Mouse (Mus musculus): ENCODE measurements at regions not wholly inside any gene's neighbourhood (a gene's known extent, or its start where the extent isn't known, plus 50 kb on each side); places are given as distances from the start of the nearest gene placed in this dataset.

DNA sequence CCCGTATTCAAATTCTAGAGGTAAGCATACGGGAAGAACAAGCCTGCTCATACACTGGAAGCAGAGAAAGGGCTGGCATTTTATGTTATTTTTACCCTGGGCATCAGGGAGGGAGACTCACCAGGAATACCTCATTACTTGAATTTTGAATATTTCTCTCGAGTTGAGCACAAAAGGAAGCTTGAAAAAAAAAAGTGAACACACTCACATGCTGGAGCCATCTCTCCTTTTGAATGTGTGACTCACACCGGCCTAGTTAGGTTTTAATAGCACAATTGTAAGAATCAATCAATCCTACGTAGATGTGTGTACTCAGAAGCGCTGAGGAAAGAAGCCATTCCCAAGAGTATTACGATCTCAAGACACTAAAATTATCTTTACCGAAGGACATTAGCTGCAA is 172.2 kb upstream of the Grik3 start:
- H3K27me3 ChIP-seq (replicated peaks; ENCODE audit: control insufficient read depth, insufficient read depth, low read length) = peaks cover 17% of the 10 kb centered on the region
- DNase-seq (ENCODE audit: low spot score) = no peak
- no peaks in the 10 kb centered on the region for H3K4me1 ChIP-seq (replicated peaks; ENCODE audit: control insufficient read depth, insufficient read depth, low read length)
- H3K27ac ChIP-seq (ENCODE audit: low read depth) = no peak overlapping the region
- 51% methylated on average over 8 of the region's 8 CpGs for WGBS
- H3K4me3 ChIP-seq (ENCODE audit: low read depth, low read length) = no peak overlapping the region
- H3K9ac ChIP-seq (ENCODE audit: low read length) = no peak overlapping the region
- H3K9me3 ChIP-seq (ENCODE audit: control insufficient read depth, low read length) = no peaks in the 10 kb centered on the region
- no peaks in the 10 kb centered on the region for H3K36me3 ChIP-seq (ENCODE audit: control insufficient read depth, insufficient read depth, low read length)
- no peak for ATAC-seq (replicated peaks; ENCODE audit: low FRiP score, low TSS enrichment, low read depth)
- H3K4me2 ChIP-seq (ENCODE audit: low read length) = no peak overlapping the region

GRCm38 (mm10) chr4:125316876-125317275 is 173.6 kb upstream of the Grik3 start:
- Histone ChIP-seq H3K4me3 (ENCODE audit: low read depth, low read length) (no peak overlapping the region), H3K4me2 (ENCODE audit: low read length) (no peak overlapping the region), H3K27me3 (replicated peaks; ENCODE audit: control insufficient read depth, insufficient read depth, low read length) (peaks cover 19% of the 10 kb centered on the region), H3K36me3 (ENCODE audit: control insufficient read depth, insufficient read depth, low read length) (no peaks in the 10 kb centered on the region), H3K27ac (ENCODE audit: low read depth) (no peak overlapping the region), H3K9me3 (ENCODE audit: control insufficient read depth, low read length) (no peaks in the 10 kb centered on the region), H3K9ac (ENCODE audit: low read length) (no peak overlapping the region), H3K4me1 (replicated peaks; ENCODE audit: control insufficient read depth, insufficient read depth, low read length) (no peaks in the 10 kb centered on the region)
- WGBS = 70% methylated on average over 3 of the region's 3 CpGs
- no peak for DNase-seq (ENCODE audit: low spot score)
- ATAC-seq (replicated peaks; ENCODE audit: low FRiP score, low TSS enrichment, low read depth) = no peak

- no peaks in the 10 kb centered on the region for H3K36me3 ChIP-seq (ENCODE audit: control insufficient read depth, insufficient read depth, low read length)
- peaks cover 19% of the 10 kb centered on the region for H3K27me3 ChIP-seq (replicated peaks; ENCODE audit: control insufficient read depth, insufficient read depth, low read length)
- no peak overlapping the region for H3K4me3 ChIP-seq (ENCODE audit: low read depth, low read length)
- H3K9me3 ChIP-seq (ENCODE audit: control insufficient read depth, low read length) = no peaks in the 10 kb centered on the region
- WGBS = 7% methylated on average over 6 of the region's 6 CpGs
- no peak overlapping the region for H3K4me2 ChIP-seq (ENCODE audit: low read length)
- DNase-seq (ENCODE audit: low spot score) = no peak
- no peaks in the 10 kb centered on the region for H3K4me1 ChIP-seq (replicated peaks; ENCODE audit: control insufficient read depth, insufficient read depth, low read length)
- H3K27ac ChIP-seq (ENCODE audit: low read depth) = no peak overlapping the region
- H3K9ac ChIP-seq (ENCODE audit: low read length) = no peak overlapping the region
- ATAC-seq (replicated peaks; ENCODE audit: low FRiP score, low TSS enrichment, low read depth) = no peak
Observed at GRCm38 (mm10) chr4:125315818-125316217, 174.7 kb upstream of the Grik3 start.

GRCm38 (mm10) chr4:125313892-125314291 is 176.6 kb upstream of the Grik3 start:
- 84% methylated on average over 3 of the region's 3 CpGs for WGBS
- Histone ChIP-seq H3K9me3 (ENCODE audit: control insufficient read depth, low read length) (no peaks in the 10 kb centered on the region), H3K27me3 (replicated peaks; ENCODE audit: control insufficient read depth, insufficient read depth, low read length) (peaks cover 19% of the 10 kb centered on the region), H3K36me3 (ENCODE audit: control insufficient read depth, insufficient read depth, low read length) (no peaks in the 10 kb centered on the region), H3K9ac (ENCODE audit: low read length) (no peak overlapping the region), H3K4me2 (ENCODE audit: low read length) (no peak overlapping the region), H3K27ac (ENCODE audit: low read depth) (no peak overlapping the region), H3K4me3 (ENCODE audit: low read depth, low read length) (no peak overlapping the region), H3K4me1 (replicated peaks; ENCODE audit: control insufficient read depth, insufficient read depth, low read length) (no peaks in the 10 kb centered on the region)
- DNase-seq (ENCODE audit: low spot score) = no peak
- ATAC-seq (replicated peaks; ENCODE audit: low FRiP score, low TSS enrichment, low read depth) = no peak

GRCm38 (mm10) chr4:125313252-125313651 is 177.2 kb upstream of the Grik3 start:
- WGBS = 10% methylated on average over 11 of the region's 11 CpGs
- H3K27ac ChIP-seq (ENCODE audit: low read depth) = no peak overlapping the region
- no peak overlapping the region for H3K4me2 ChIP-seq (ENCODE audit: low read length)
- no peaks in the 10 kb centered on the region for H3K9me3 ChIP-seq (ENCODE audit: control insufficient read depth, low read length)
- no peaks in the 10 kb centered on the region for H3K36me3 ChIP-seq (ENCODE audit: control insufficient read depth, insufficient read depth, low read length)
- DNase-seq (ENCODE audit: low spot score) = no peak
- H3K9ac ChIP-seq (ENCODE audit: low read length) = no peak overlapping the region
- no peak overlapping the region for H3K4me3 ChIP-seq (ENCODE audit: low read depth, low read length)
- no peak for ATAC-seq (replicated peaks; ENCODE audit: low FRiP score, low TSS enrichment, low read depth)
- peaks cover 15% of the 10 kb centered on the region for H3K27me3 ChIP-seq (replicated peaks; ENCODE audit: control insufficient read depth, insufficient read depth, low read length)
- H3K4me1 ChIP-seq (replicated peaks; ENCODE audit: control insufficient read depth, insufficient read depth, low read length) = no peaks in the 10 kb centered on the region

DNA sequence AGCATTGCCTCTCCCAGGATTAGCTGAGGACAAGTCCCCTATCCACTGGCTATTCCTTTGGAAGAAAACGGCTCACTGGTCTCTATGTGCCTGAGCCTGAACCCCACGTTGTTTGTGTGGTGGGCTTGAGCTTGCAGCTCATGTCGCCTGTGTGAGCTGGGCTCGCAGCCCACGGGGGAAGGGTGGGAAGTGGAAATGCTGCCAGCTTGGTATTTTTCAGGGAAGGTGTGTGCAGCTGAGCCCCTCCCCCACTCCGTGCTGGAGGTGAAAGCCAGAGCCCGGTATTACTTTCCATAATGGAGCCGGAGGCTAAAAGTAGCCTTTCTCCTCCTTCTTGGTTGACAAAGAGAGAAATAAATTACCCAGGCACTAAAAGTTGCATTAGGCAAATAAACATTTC is 180.5 kb upstream of the Zc3h12a start:
- DNase-seq (ENCODE audit: low spot score) = no peak
- ATAC-seq (replicated peaks; ENCODE audit: low FRiP score, low TSS enrichment, low read depth) = no peak
- Histone ChIP-seq H3K9me3 (ENCODE audit: control insufficient read depth, low read length) (no peaks in the 10 kb centered on the region), H3K27me3 (replicated peaks; ENCODE audit: control insufficient read depth, insufficient read depth, low read length) (peaks cover 12% of the 10 kb centered on the region; the same call in 1 of the 2 replicates), H3K9ac (ENCODE audit: low read length) (no peak overlapping the region), H3K4me3 (ENCODE audit: low read depth, low read length) (no peak overlapping the region), H3K4me1 (replicated peaks; ENCODE audit: control insufficient read depth, insufficient read depth, low read length) (no peaks in the 10 kb centered on the region), H3K4me2 (ENCODE audit: low read length) (no peak overlapping the region), H3K36me3 (ENCODE audit: control insufficient read depth, insufficient read depth, low read length) (no peaks in the 10 kb centered on the region), H3K27ac (ENCODE audit: low read depth) (no peak overlapping the region)
- 23% methylated on average over 8 of the region's 8 CpGs for WGBS

- ATAC-seq (replicated peaks; ENCODE audit: low FRiP score, low TSS enrichment, low read depth) (no peak), DNase-seq (ENCODE audit: low spot score) (no peak)
- H3K9me3 ChIP-seq (ENCODE audit: control insufficient read depth, low read length) = no peaks in the 10 kb centered on the region
- peaks cover 9% of the 10 kb centered on the region; the same call in 1 of the 2 replicates for H3K27me3 ChIP-seq (replicated peaks; ENCODE audit: control insufficient read depth, insufficient read depth, low read length)
- H3K4me3 ChIP-seq (ENCODE audit: low read depth, low read length) = no peak overlapping the region
- 74% methylated on average over 6 of the region's 6 CpGs for whole genome bisulfite sequencing
- no peaks in the 10 kb centered on the region for H3K4me1 ChIP-seq (replicated peaks; ENCODE audit: control insufficient read depth, insufficient read depth, low read length)
- no peaks in the 10 kb centered on the region for H3K36me3 ChIP-seq (ENCODE audit: control insufficient read depth, insufficient read depth, low read length)
- H3K9ac ChIP-seq (ENCODE audit: low read length) = no peak overlapping the region
- H3K4me2 ChIP-seq (ENCODE audit: low read length) = no peak overlapping the region
- H3K27ac ChIP-seq (ENCODE audit: low read depth) = no peak overlapping the region
Observed at GRCm38 (mm10) chr4:125305766-125306165, 178.1 kb upstream of the Zc3h12a start.

- Histone ChIP-seq H3K27ac (ENCODE audit: low read depth) (no peak overlapping the region), H3K4me3 (ENCODE audit: low read depth, low read length) (no peak overlapping the region), H3K36me3 (ENCODE audit: control insufficient read depth, insufficient read depth, low read length) (no peaks in the 10 kb centered on the region), H3K4me1 (replicated peaks; ENCODE audit: control insufficient read depth, insufficient read depth, low read length) (no peaks in the 10 kb centered on the region), H3K9me3 (ENCODE audit: control insufficient read depth, low read length) (no peaks in the 10 kb centered on the region), H3K4me2 (ENCODE audit: low read length) (no peak overlapping the region), H3K27me3 (replicated peaks; ENCODE audit: control insufficient read depth, insufficient read depth, low read length) (peaks cover 9% of the 10 kb centered on the region; the same call in 1 of the 2 replicates), H3K9ac (ENCODE audit: low read length) (no peak overlapping the region)
- WGBS = 39% methylated on average over 7 of the region's 7 CpGs
- no peak for ATAC-seq (replicated peaks; ENCODE audit: low FRiP score, low TSS enrichment, low read depth)
- DNase-seq (ENCODE audit: low spot score) = no peak
Observed at GRCm38 (mm10) chr4:125302660-125303059, 175.0 kb upstream of the Zc3h12a start.

DNA sequence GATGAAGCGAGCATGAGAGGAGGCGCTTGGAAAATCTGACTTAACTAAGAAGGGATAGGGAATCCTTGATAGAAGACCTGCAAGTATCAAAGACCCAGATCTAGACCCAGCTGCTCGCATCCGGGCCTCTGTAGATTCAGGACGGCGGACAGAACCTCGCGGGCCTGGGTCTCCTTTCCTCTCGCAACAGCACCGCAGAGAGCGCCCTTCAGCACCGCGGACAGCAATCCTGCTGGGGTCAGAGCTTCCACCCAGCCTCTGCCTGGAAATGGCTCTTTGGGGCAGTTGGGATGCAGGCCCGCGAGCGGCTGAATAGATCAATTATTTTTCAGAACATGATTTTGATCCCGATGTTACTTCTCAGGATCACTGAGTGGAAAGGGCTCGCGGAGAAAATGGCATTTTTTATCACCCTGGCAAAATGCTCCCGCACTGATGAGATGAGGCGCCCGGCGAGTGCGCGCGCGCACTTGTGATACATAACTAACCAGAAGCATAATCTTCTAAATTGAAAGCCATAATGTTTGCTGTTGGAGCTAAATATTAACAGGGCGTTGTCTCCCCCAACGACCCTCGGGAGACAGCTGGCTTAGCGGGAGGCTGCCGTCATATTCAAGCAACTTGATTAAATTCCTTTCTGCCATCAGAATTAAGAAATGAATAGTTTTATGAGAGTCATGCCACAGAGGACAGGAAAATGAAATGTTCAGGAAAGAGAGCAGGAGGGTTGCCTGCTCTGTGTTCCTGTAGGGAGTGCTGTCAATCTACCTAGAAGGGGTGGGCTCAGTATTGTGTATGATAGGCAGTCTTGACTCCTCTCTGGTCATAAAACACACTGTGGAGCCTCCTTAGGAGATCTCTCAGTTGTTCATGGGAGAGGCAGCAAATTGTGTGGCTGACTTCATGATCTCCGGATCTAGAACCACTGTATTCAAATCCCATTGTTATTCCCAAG is 173.1 kb upstream of the Zc3h12a start:
- Histone ChIP-seq H3K4me2 (ENCODE audit: low read length) (no peak overlapping the region), H3K4me3 (ENCODE audit: low read depth, low read length) (no peak overlapping the region), H3K9me3 (ENCODE audit: control insufficient read depth, low read length) (no peaks in the 10 kb centered on the region), H3K27ac (ENCODE audit: low read depth) (no peak overlapping the region), H3K36me3 (ENCODE audit: control insufficient read depth, insufficient read depth, low read length) (no peaks in the 10 kb centered on the region), H3K27me3 (replicated peaks; ENCODE audit: control insufficient read depth, insufficient read depth, low read length) (peaks cover 8% of the 10 kb centered on the region; the same call in 1 of the 2 replicates), H3K4me1 (replicated peaks; ENCODE audit: control insufficient read depth, insufficient read depth, low read length) (no peaks in the 10 kb centered on the region), H3K9ac (ENCODE audit: low read length) (no peak overlapping the region)
- 19% methylated on average over 33 of the region's 33 CpGs for WGBS
- DNase-seq (ENCODE audit: low spot score) (peak; percentile 97), ATAC-seq (replicated peaks; ENCODE audit: low FRiP score, low TSS enrichment, low read depth) (0 out of 2 replicates have a peak, but pooled peaks have one; percentile 43)

Data from intestine, embryonic 14.5 days (tissue).